Mouse (Mus musculus) brain, embryonic 14.5 days (tissue): ENCODE measurements around the gene Strn3.

ENCODE experiments used
- CTCF ChIP-seq: fragments of 200-500 bp; IDR thresholded peaks from 2 replicates; pipeline ENCODE4 v1.5.1; 2012; ENCODE audit warnings: inconsistent platforms, mild to moderate bottlenecking, moderate library complexity, borderline replicate concordance; ENCODE audit not compliant: insufficient read depth, insufficient read length; ENCODE audit errors: extremely low read depth
- POLR2A ChIP-seq: fragments of 200-500 bp; IDR thresholded peaks from 2 replicates; pipeline ENCODE4 v1.6.1; 2012; ENCODE audit warnings: mild to moderate bottlenecking, inconsistent platforms, borderline replicate concordance; ENCODE audit not compliant: poor library complexity, insufficient read depth, insufficient read length, severe bottlenecking; ENCODE audit errors: extremely low read depth

DNA sequence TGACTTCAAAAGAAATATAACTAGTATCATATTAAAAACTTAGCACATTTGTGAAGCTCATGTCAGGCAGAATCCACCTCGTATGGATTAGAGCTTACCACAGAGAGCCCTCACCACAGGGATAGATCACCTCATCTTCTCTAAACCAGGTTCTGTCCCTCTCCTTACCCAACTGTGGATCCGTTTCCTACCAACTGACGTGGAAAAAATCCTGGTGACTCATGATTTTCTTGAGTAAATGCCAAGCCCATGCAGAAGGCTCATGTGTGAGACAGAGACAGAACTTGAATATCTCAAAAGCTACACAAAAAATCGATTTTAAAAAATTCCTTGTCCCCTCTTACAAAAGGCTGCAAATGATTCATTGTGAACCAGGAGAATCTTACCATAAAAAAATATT, 85.6 kb downstream of the Strn3 start:
- TF ChIP-seq POLR2A (no peak), CTCF (no peak)
